Mouse (Mus musculus) heart, embryonic 11.5 days (tissue): ENCODE data around the gene Nlk. TPM values are rescaled to one million over a fixed set of nuclear protein-coding genes. Genes with fewer than 3 reads are reported as not detected.

Experiments used
- ATAC-seq: fragments of 200-750 bp; cut with Nextera tagmentation; replicated peaks from 2 replicates; pipeline ENCODE4 v1.8.0; 2017; ENCODE audit warnings: moderate library complexity; ENCODE audit not compliant: insufficient number of reproducible peaks, low FRiP score, low TSS enrichment
- H3K27ac ChIP-seq: fragments of 300-500 bp; sonication (generic); 2 replicates; pipeline ENCODE4 v1.5.1; 2014; ENCODE audit warnings: mild to moderate bottlenecking, low read depth, low read length
- H3K27me3 ChIP-seq: fragments of 300-500 bp; sonication (generic); 2 replicates; pipeline ENCODE4 v1.6.1; 2014; ENCODE audit warnings: mild to moderate bottlenecking, low read length, mixed read lengths; ENCODE audit not compliant: control insufficient read depth, insufficient read depth
- H3K36me3 ChIP-seq: fragments of 300-500 bp; sonication (generic); 2 replicates; pipeline ENCODE4 v1.6.1; 2014; ENCODE audit warnings: mild to moderate bottlenecking, low read length, moderate library complexity, mixed read lengths; ENCODE audit not compliant: control insufficient read depth, insufficient read depth
- H3K4me1 ChIP-seq: fragments of 300-500 bp; sonication (generic); 2 replicates; pipeline ENCODE4 v1.6.1; 2014; ENCODE audit warnings: low read length; ENCODE audit not compliant: control insufficient read depth, insufficient read depth
- H3K4me2 ChIP-seq: fragments of 300-500 bp; sonication (generic); 2 replicates; pipeline ENCODE4 v1.6.1; 2014; ENCODE audit warnings: mild to moderate bottlenecking, moderate library complexity
- H3K4me3 ChIP-seq: fragments of 300-500 bp; sonication (generic); 2 replicates; pipeline ENCODE4 v1.5.1; 2014; ENCODE audit warnings: low read depth, low read length
- H3K9ac ChIP-seq: fragments of 300-500 bp; sonication (generic); 2 replicates; pipeline ENCODE4 v1.6.1; 2014; ENCODE audit warnings: mild to moderate bottlenecking, low read depth, low read length, moderate library complexity
- H3K9me3 ChIP-seq: fragments of 300-500 bp; sonication (generic); replicated peaks from 2 replicates; pipeline ENCODE4 v1.6.1; 2016; ENCODE audit warnings: low read length; ENCODE audit not compliant: control insufficient read depth
- WGBS: fragments of 180-500 bp; shearing (Covaris S2); extraction: QIAGEN DNeasy Blood & Tissue Kit; methylation state at CpG from one replicate; pipeline ENCODE4 v1.1.7; 2014; ENCODE audit not compliant: insufficient replicate concordance; 5-methylcytosine and 5-hydroxymethylcytosine counted together
- polyA plus RNA-seq: library from polyadenylated mRNA; unstranded; fragments of >200 nt; fragmentation: Nextera tagmentation; extraction: Ambion mirVana; gene quantifications from 2 replicates; pipeline ENCODE4 v1.2.1, GENCODE M21; 2014

Nlk gene
- polyA plus RNA-seq, 1 experiment from 2014 or later = 16.1 TPM

DNA sequence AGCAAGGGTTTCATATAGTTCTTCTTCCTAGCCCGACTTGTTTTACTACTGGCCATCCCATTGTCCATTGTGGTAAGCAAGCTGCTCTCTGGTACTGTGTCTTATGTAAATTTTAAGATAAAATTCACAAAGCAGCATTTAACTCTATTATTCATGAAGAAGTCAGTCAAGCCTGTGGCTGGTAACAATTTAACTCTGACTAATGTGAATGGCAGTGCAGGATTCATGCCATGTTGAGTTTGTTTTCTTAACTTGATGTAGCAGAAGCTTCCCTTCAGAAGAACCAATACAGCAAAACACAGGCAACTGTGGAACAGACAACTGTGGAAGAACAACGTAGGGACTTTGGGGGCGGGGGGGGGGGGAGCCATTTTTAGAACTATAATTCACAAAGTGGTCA is 68.3 kb downstream of the Nlk start:
- Histone ChIP-seq H3K27ac (no peak overlapping the region), H3K4me3 (no peak overlapping the region), H3K36me3 (no peaks in the 10 kb centered on the region), H3K9me3 (no peaks in the 10 kb centered on the region), H3K27me3 (no peaks in the 10 kb centered on the region), H3K4me1 (0 out of 2 replicates have a peak, but pooled peaks cover 3% of the 10 kb centered on the region), H3K4me2 (no peak overlapping the region), H3K9ac (no peak overlapping the region)
- ATAC-seq = no peak
- 80% methylated on average over 3 of the region's 3 CpGs for WGBS

DNA sequence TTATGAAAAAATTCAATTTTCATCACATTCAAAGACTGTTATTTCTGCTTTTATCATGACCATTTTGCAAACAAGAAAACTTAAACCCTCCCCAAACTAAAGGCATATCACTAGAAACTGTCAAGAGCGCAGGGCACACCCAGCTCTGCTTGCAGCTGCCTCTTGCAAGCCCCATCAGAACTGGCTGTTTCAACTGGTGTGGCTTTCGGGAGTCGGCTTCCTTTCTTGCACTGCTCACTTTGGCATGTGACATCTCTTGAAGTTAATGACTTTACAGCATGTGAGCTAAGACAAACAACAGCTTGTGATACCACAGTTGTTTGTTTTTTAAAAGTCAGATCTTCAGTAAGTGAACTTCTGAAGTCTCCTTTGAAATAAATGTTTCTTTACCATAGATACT is 72.8 kb downstream of the Nlk start:
- H3K36me3 ChIP-seq = no peaks in the 10 kb centered on the region
- 0 out of 2 replicates have a peak, but pooled peaks cover 3% of the 10 kb centered on the region for H3K4me1 ChIP-seq
- WGBS = 47% methylated on average over 3 of the region's 3 CpGs
- no peak overlapping the region for H3K4me3 ChIP-seq
- no peaks in the 10 kb centered on the region for H3K27me3 ChIP-seq
- H3K4me2 ChIP-seq = no peak overlapping the region
- no peak overlapping the region for H3K27ac ChIP-seq
- H3K9me3 ChIP-seq = no peaks in the 10 kb centered on the region
- no peak overlapping the region for H3K9ac ChIP-seq
- no peak for ATAC-seq

DNA sequence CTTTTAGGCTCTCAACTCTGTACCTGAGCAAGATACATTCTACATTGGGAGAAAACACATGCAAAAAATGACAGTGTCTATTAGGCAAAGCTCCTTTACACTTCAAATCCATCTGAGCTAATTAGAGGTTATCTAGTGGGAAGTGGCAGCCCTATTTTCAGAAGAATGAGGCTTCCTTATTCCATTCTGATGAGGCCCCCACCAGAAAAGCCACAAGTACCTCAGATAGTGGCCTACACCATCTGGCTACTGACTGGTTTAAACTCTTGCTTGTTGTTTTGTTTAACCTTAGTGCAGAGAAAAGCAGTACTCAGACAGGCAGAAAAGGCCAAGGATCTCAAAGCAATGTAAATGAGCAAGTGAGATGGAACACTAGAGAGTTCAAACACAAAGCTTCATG is 75.2 kb downstream of the Nlk start:
- ATAC-seq = no peak
- Histone ChIP-seq H3K27me3 (no peaks in the 10 kb centered on the region), H3K4me3 (no peak overlapping the region), H3K27ac (no peak overlapping the region), H3K36me3 (no peaks in the 10 kb centered on the region), H3K9me3 (no peaks in the 10 kb centered on the region), H3K9ac (no peak overlapping the region), H3K4me1 (0 out of 2 replicates have a peak, but pooled peaks cover 3% of the 10 kb centered on the region), H3K4me2 (no peak overlapping the region)

DNA sequence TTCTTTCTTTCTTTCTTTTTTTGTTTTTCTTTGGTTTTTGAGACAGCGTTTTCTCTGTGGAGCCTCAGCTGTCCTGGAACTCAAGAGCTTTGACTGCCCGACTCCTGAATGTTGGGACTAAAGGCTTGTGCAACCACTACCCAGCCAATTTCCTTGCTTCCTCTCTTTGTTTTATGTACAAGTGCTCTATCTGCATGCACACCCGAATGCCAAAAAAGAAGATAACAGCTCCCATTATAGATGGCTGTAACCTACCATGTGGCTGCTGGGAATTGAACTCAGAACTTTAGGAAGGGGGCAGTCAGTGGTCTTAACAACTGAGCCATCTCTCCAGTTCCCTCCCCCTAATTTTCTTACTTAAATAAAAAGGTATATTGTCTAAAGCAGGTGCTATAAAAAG is 77.0 kb downstream of the Nlk start:
- no peaks in the 10 kb centered on the region for H3K27me3 ChIP-seq
- WGBS = 65% methylated on average over 3 of the region's 3 CpGs

DNA sequence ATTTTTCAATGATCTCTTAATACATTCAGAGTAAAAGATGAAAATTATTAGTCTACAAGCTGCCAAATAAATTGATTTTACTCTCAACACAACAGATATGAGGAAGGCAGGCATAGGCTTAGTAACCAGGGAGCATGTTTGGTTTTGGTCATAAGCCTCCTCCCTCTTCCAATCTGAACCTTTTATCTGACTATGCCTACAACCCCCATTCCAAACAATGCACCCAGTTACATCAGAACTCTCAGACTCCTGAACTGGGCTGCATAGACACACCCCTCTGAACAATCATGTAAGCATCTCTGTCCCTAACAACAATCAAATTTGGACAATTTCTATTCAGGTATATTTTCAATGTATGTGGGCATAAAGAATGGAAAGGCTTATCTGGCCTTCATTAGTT is 85.9 kb downstream of the Nlk start:
- H3K36me3 ChIP-seq = no peaks in the 10 kb centered on the region
- H3K9ac ChIP-seq = no peak overlapping the region
- no peak for ATAC-seq
- no peak overlapping the region for H3K4me2 ChIP-seq
- H3K9me3 ChIP-seq = no peaks in the 10 kb centered on the region
- no peak overlapping the region for H3K27ac ChIP-seq
- H3K27me3 ChIP-seq = no peaks in the 10 kb centered on the region
- H3K4me1 ChIP-seq = 0 out of 2 replicates have a peak, but pooled peaks cover 6% of the 10 kb centered on the region
- no peak overlapping the region for H3K4me3 ChIP-seq

More for the DNA sequence above, 77.0 kb downstream of the Nlk start:
- Histone ChIP-seq H3K4me3 (no peak overlapping the region), H3K4me2 (no peak overlapping the region), H3K4me1 (0 out of 2 replicates have a peak, but pooled peaks cover 3% of the 10 kb centered on the region), H3K36me3 (no peaks in the 10 kb centered on the region), H3K9me3 (no peaks in the 10 kb centered on the region), H3K9ac (no peak overlapping the region), H3K27ac (no peak overlapping the region)
- ATAC-seq = no peak

DNA sequence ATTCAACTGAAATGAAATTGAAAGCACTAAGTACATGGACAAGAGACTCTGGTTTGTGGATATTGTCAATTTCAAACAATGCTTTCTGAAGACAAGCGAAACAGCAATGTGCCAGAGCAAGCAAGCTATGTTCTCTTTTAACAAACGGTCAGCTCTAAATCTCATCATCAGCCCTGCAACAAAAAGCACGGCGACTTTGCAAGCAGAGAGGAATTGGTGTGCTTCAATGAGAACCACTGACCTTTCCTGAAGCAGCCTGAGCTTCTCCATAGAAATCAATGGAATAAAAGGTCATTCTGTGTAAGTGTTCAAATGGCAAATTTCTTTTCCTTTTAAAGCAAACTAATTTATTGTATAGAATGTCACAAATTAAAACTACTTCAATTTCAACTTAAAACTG is 87.5 kb downstream of the Nlk start:
- no peak overlapping the region for H3K9ac ChIP-seq
- H3K9me3 ChIP-seq = no peaks in the 10 kb centered on the region
- H3K4me3 ChIP-seq = no peak overlapping the region
- no peak for ATAC-seq
- H3K4me1 ChIP-seq = 0 out of 2 replicates have a peak, but pooled peaks cover 6% of the 10 kb centered on the region
- 77% methylated on average over 4 of the region's 4 CpGs for WGBS
- no peaks in the 10 kb centered on the region for H3K27me3 ChIP-seq
- H3K27ac ChIP-seq = 0 out of 2 replicates have a peak overlapping the region, but pooled peaks have one; percentile 15
- H3K4me2 ChIP-seq = no peak overlapping the region
- H3K36me3 ChIP-seq = no peaks in the 10 kb centered on the region

DNA sequence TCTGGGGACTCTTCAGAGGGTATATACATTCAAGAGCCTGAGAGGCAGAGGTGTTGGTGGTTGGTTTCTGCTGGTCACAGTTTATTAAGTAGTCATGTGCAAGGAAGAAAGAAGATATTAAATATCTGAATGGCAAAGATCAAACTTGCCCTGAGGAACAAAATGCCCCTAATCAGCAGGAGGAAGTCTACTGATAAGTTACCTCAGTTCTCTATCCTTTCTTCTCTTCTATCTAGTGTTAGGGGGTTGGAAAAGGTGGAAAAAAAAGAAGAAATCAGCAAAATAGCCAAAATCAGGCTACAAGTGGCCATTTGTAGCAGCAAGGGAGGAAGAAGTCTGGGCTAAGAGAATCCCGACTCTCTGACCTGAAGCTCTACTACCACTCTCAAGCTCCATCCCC is 92.3 kb downstream of the Nlk start:
- Histone ChIP-seq H3K4me2 (no peak overlapping the region), H3K27ac (no peak overlapping the region), H3K9ac (no peak overlapping the region), H3K36me3 (no peaks in the 10 kb centered on the region), H3K27me3 (no peaks in the 10 kb centered on the region), H3K4me3 (no peak overlapping the region), H3K9me3 (no peaks in the 10 kb centered on the region), H3K4me1 (0 out of 2 replicates have a peak, but pooled peaks cover 2% of the 10 kb centered on the region)
- ATAC-seq = no peak
- WGBS = 81% methylated on average over 1 of the region's 1 CpGs

DNA sequence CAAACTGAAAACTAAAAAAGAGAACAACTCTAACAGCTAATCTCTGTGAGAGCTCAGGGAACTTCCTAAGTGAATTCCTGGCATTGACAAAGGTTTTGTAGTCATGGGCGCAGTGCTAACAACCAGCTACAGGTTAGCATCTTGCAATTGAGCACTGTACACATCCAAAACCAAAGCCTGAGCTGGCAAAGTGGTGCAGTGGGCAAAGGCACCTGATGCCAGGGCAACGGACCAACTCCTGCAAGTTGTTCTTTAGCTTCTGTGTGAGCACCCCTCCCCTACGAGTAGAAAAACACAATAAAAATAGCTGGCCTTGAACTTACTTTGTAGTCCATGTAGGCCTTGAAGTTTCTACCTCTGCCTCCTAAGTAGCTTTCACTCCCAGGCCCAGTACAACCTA is 94.4 kb downstream of the Nlk start:
- no peak for ATAC-seq
- 72% methylated on average over 3 of the region's 3 CpGs for WGBS

DNA sequence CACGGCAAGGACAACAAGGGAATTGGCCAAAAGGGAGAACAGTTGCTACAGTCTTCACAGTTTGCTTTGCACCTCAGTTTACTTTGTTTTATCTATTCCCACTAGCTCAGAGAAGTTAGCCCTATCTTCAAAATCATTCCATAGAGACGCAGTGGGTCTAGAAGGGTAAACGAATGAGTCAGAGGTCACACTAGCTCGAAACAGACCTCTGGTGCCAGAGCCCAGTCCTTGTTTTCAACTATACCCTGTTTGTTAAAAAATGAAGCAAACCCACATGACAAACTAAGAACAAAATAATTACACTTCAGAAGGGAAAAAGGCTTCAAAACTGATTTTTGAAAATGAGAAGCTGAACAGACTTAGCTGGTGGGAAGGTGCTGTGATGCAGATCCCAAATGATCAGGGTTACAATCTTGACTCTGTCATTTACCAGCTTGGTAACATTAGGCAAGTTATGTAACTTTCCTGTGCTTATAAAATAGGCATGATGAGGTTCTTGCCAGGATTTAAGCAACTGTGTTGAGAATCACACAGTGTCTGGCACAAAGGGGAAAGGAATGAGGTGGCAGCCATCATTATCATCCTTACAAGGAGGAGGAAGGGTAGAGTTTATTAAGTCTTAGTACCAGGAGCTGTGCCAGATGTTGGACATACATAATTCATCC is 96.1 kb downstream of the Nlk start:
- no peak overlapping the region for H3K4me3 ChIP-seq
- no peaks in the 10 kb centered on the region for H3K27me3 ChIP-seq
- H3K4me1 ChIP-seq = no peaks in the 10 kb centered on the region
- H3K36me3 ChIP-seq = no peaks in the 10 kb centered on the region
- H3K9ac ChIP-seq = no peak overlapping the region
- no peaks in the 10 kb centered on the region for H3K9me3 ChIP-seq
- no peak overlapping the region for H3K27ac ChIP-seq
- no peak overlapping the region for H3K4me2 ChIP-seq
- 50% methylated on average over 4 of the region's 4 CpGs for WGBS
- ATAC-seq = no peak

More for the DNA sequence above, 94.4 kb downstream of the Nlk start:
- H3K4me3 ChIP-seq = no peak overlapping the region
- no peaks in the 10 kb centered on the region for H3K36me3 ChIP-seq
- no peak overlapping the region for H3K4me2 ChIP-seq
- H3K9me3 ChIP-seq = no peaks in the 10 kb centered on the region
- H3K4me1 ChIP-seq = no peaks in the 10 kb centered on the region
- no peaks in the 10 kb centered on the region for H3K27me3 ChIP-seq
- no peak overlapping the region for H3K9ac ChIP-seq
- H3K27ac ChIP-seq = no peak overlapping the region
